Mouse (Mus musculus) myocyte (in vitro differentiated cells): Measurements from ENCODE around the gene Stk35. TPM values are rescaled to one million over a fixed set of nuclear protein-coding genes. Genes with fewer than 3 reads are reported as not detected.
"Not testable (repeated sequence)": the region's sequence is repeated elsewhere in the genome, so short reads cannot be mapped to it uniquely, and the experiment has no call there.

Experiments
- H3K27me3 ChIP-seq: one replicate; pipeline ENCODE4 v1.6.1; 2011; ENCODE audit not compliant: control insufficient read depth, insufficient read depth, insufficient read length
- H3K36me3 ChIP-seq: one replicate; pipeline ENCODE4 v1.6.1; 2011; ENCODE audit not compliant: control insufficient read depth, insufficient read depth
- H3K4me2 ChIP-seq: one replicate; pipeline ENCODE4 v1.6.1; 2011; ENCODE audit warnings: low read depth, control low read depth
- H3K4me3 ChIP-seq: one replicate; pipeline ENCODE4 v1.5.1; 2011; ENCODE audit warnings: mild to moderate bottlenecking, control low read depth, moderate library complexity
- H3K79me2 ChIP-seq: one replicate; pipeline ENCODE4 v1.6.1; 2011; ENCODE audit not compliant: control insufficient read depth, insufficient read depth
- H3ac ChIP-seq: one replicate; pipeline ENCODE4 v1.6.1; 2011; ENCODE audit not compliant: control insufficient read depth, insufficient read length
- CEBPB ChIP-seq: IDR thresholded peaks from 2 replicates; pipeline ENCODE4 v1.6.1; 2011; ENCODE audit warnings: mild to moderate bottlenecking, moderate library complexity; ENCODE audit not compliant: poor library complexity, insufficient read depth, severe bottlenecking
- E2F4 ChIP-seq: IDR thresholded peaks from one replicate; pipeline ENCODE4 v1.6.1; 2011; ENCODE audit warnings: mild to moderate bottlenecking, control low read depth, moderate library complexity; ENCODE audit not compliant: insufficient read depth
- MAX ChIP-seq: IDR thresholded peaks from one replicate; pipeline ENCODE4 v1.6.1; 2011; ENCODE audit warnings: low read depth, mild to moderate bottlenecking, control low read depth
- MYOD1 ChIP-seq, 3 experiments: IDR thresholded peaks; one replicate each; pipeline ENCODE4 v1.6.1; 2011; ENCODE audit warnings: control low read depth in 2 of 3, low read depth in 2 of 3, mild to moderate bottlenecking in 2 of 3, moderate library complexity in 1 of 3; ENCODE audit not compliant: insufficient read length in 2 of 3, control insufficient read depth in 1 of 3
- MYOG ChIP-seq, 3 experiments: IDR thresholded peaks; one replicate each; pipeline ENCODE4 v1.6.1; 2011; ENCODE audit warnings: control low read depth in 2 of 3, low read depth in 2 of 3, mild to moderate bottlenecking in 2 of 3; ENCODE audit not compliant: insufficient read length in 2 of 3, control insufficient read depth in 1 of 3, insufficient read depth in 1 of 3
- POLR2A ChIP-seq: IDR thresholded peaks from one replicate; pipeline ENCODE4 v1.6.1; 2011; ENCODE audit warnings: low read depth, mild to moderate bottlenecking, control low read depth, moderate library complexity; ENCODE audit not compliant: insufficient read length
- POLR2AphosphoS2 ChIP-seq: IDR thresholded peaks from one replicate; pipeline ENCODE4 v1.6.1; 2011; ENCODE audit warnings: low read depth, control low read depth; ENCODE audit not compliant: insufficient read length
- REST ChIP-seq: IDR thresholded peaks from one replicate; pipeline ENCODE4 v1.6.1; 2011; ENCODE audit warnings: mild to moderate bottlenecking, control low read depth, moderate library complexity; ENCODE audit not compliant: insufficient read depth, insufficient read length
- SRF ChIP-seq: IDR thresholded peaks from one replicate; pipeline ENCODE4 v1.6.1; 2011; ENCODE audit warnings: low read depth; ENCODE audit not compliant: control insufficient read depth, insufficient read length
- TCF12 ChIP-seq: IDR thresholded peaks from one replicate; pipeline ENCODE4 v1.6.1; 2011; ENCODE audit warnings: mild to moderate bottlenecking, control low read depth; ENCODE audit not compliant: poor library complexity, insufficient read depth, severe bottlenecking
- TCF3 ChIP-seq: IDR thresholded peaks from one replicate; pipeline ENCODE4 v1.6.1; 2011; ENCODE audit warnings: low read depth, control low read depth; ENCODE audit not compliant: insufficient read length
- USF1 ChIP-seq: IDR thresholded peaks from one replicate; pipeline ENCODE4 v1.6.1; 2011; ENCODE audit warnings: low read depth, mild to moderate bottlenecking, control low read depth, moderate library complexity
- polyA plus RNA-seq: library from polyadenylated mRNA; unstranded; fragments of >200 nt; fragmentation: generic; extraction: Trizol; gene quantifications from one replicate; pipeline ENCODE4 v1.2.1, GENCODE M21; 2012; ENCODE audit warnings: missing spikeins

The Stk35 gene
- polyA plus RNA-seq, 1 experiment, result 6.0 TPM

DNA sequence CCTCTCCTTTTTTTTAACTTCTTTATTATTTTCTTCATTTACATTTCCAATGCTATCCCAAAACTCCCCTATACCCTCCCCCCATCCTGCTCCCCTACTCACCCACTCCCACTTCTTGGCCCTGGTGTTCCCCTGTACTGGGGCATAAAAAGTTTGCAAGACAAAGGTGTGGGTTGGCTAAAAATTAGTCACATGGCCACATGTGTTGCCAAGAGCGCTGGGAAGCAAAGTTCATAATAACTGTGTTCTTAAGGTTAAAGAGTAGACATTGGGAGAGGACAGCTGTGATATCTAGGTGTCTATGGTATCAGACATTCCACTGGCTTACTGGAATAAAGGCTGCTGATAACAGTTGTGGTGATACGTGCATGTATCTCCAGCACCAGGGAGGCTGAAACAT is 46.2 kb downstream of the Stk35 start:
- Histone ChIP-seq H3K4me2 (no peak overlapping the region), H3K36me3 (no peaks in the 10 kb centered on the region), H3K4me3 (no peak overlapping the region), H3ac (no peak overlapping the region), H3K79me2 (no peaks in the 10 kb centered on the region), H3K27me3 (no peaks in the 10 kb centered on the region)
- no peak for TF ChIP-seq TCF3
- no peak for TF ChIP-seq MYOD1 (IDR thresholded peaks at IDR 0.05; ENCODE audit: control insufficient read depth in 1 of 3, insufficient read length in 2 of 3, low read depth in 2 of 3)
- TF ChIP-seq POLR2AphosphoS2, result no peak
- TF ChIP-seq E2F4, result no peak
- TF ChIP-seq CEBPB, result no peak
- TF ChIP-seq REST, result no peak
- no peak for TF ChIP-seq TCF12
- no peak for TF ChIP-seq MAX
- TF ChIP-seq SRF, result no peak
- no peak for TF ChIP-seq USF1
- no peak for TF ChIP-seq POLR2A
- TF ChIP-seq MYOG (IDR thresholded peaks at IDR 0.05; ENCODE audit: control insufficient read depth in 1 of 3, insufficient read depth in 1 of 3, insufficient read length in 2 of 3, low read depth in 2 of 3), result no peak

- not testable (repeated sequence) for H3ac ChIP-seq, H3K4me2 ChIP-seq, H3K36me3 ChIP-seq, H3K79me2 ChIP-seq, H3K4me3 ChIP-seq, H3K27me3 ChIP-seq
These were observed 48.8 kb downstream of the Stk35 start for GRCm38 (mm10) chr2:129849078-129849477.

GRCm38 (mm10) chr2:129851512-129851911 is 51.2 kb downstream of the Stk35 start:
- Histone ChIP-seq H3K4me3 (no peak overlapping the region), H3ac (no peak overlapping the region), H3K4me2 (no peak overlapping the region), H3K27me3 (no peaks in the 10 kb centered on the region), H3K36me3 (no peaks in the 10 kb centered on the region), H3K79me2 (no peaks in the 10 kb centered on the region)
- no peak for TF ChIP-seq REST
- no peak for TF ChIP-seq MYOG (IDR thresholded peaks at IDR 0.05; ENCODE audit: control insufficient read depth in 1 of 3, insufficient read depth in 1 of 3, insufficient read length in 2 of 3, low read depth in 2 of 3)
- no peak for TF ChIP-seq TCF12
- TF ChIP-seq MAX, result no peak
- TF ChIP-seq POLR2AphosphoS2, result no peak
- TF ChIP-seq CEBPB, result no peak
- TF ChIP-seq SRF, result no peak
- no peak for TF ChIP-seq POLR2A
- no peak for TF ChIP-seq E2F4

DNA sequence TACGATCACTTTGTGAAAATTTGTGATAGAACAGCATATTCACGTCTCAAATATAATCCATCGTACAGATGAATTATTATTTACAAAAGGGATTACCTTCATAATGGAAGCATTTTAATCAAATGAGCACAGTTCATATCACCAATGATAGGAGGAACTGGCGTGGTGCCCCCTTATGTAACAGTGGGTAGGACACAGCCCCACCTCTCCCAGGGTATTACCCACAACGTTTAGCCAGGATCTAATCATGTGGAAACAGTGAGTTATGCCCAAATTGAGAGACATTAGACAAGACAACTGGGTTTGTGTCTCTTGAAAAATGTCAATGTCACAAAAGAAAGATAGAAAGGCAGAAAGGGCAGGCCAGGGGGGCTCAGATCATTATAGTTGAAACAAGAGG is 62.9 kb downstream of the Stk35 start:
- Histone ChIP-seq H3K4me2 (no peak overlapping the region), H3ac (no peak overlapping the region), H3K79me2 (no peaks in the 10 kb centered on the region), H3K27me3 (no peaks in the 10 kb centered on the region), H3K36me3 (no peaks in the 10 kb centered on the region), H3K4me3 (no peak overlapping the region)
- TF ChIP-seq MYOG (IDR thresholded peaks at IDR 0.05; ENCODE audit: control insufficient read depth in 1 of 3, insufficient read depth in 1 of 3, insufficient read length in 2 of 3, low read depth in 2 of 3) (no peak), CEBPB (no peak), POLR2A (no peak), POLR2AphosphoS2 (no peak), USF1 (no peak), TCF3 (no peak), E2F4 (no peak)

GRCm38 (mm10) chr2:129864958-129865357 is 64.6 kb downstream of the Stk35 start:
- TF ChIP-seq MYOG (IDR thresholded peaks at IDR 0.05; ENCODE audit: control insufficient read depth in 1 of 3, insufficient read depth in 1 of 3, insufficient read length in 2 of 3, low read depth in 2 of 3), result no peak
- no peak for TF ChIP-seq USF1
- TF ChIP-seq E2F4, result no peak
- TF ChIP-seq SRF, result no peak
- TF ChIP-seq MYOD1 (IDR thresholded peaks at IDR 0.05; ENCODE audit: control insufficient read depth in 1 of 3, insufficient read length in 2 of 3, low read depth in 2 of 3), result no peak
- no peak for TF ChIP-seq TCF3
- no peak for TF ChIP-seq TCF12
- no peak for TF ChIP-seq CEBPB
- no peak for TF ChIP-seq POLR2A
- Histone ChIP-seq H3K79me2 (no peaks in the 10 kb centered on the region), H3K27me3 (no peaks in the 10 kb centered on the region), H3K4me2 (no peak overlapping the region), H3ac (no peak overlapping the region), H3K4me3 (no peak overlapping the region), H3K36me3 (no peaks in the 10 kb centered on the region)
